Mouse (Mus musculus): ENCODE results near the gene Bmi1. TPM values are rescaled to one million over a fixed set of nuclear protein-coding genes. Genes with fewer than 3 reads are reported as not detected.

Bmi1 gene
- polyA plus RNA-seq, 1 experiment from 2014 or later = 25.9 TPM

- peak; percentile 75 for DNase-seq (ENCODE audit: extremely low spot score, low spot score)
- H3K4me1 ChIP-seq = peaks cover 39% of the 10 kb centered on the region
- peak overlapping the region; percentile 86 for H3K27ac ChIP-seq
- H3K27me3 ChIP-seq (ENCODE audit: poor library complexity, severe bottlenecking) = peaks cover 96% of the 10 kb centered on the region
- WGBS = under 1% methylated on average over 58 of the region's 58 CpGs
- H3K9me3 ChIP-seq = no peaks in the 10 kb centered on the region
- peak overlapping the region; percentile 59 for H3K4me3 ChIP-seq
- H3K36me3 ChIP-seq (replicated peaks) = no peaks in the 10 kb centered on the region
Measured at GRCm38 (mm10) chr2:18690055-18690691, 13.4 kb downstream of the Bmi1 start.

GRCm38 (mm10) chr2:18690756-18691155 lies 13.9 kb downstream of the Bmi1 start:
- Histone ChIP-seq H3K36me3 (replicated peaks) (no peaks in the 10 kb centered on the region), H3K4me1 (peaks cover 41% of the 10 kb centered on the region), H3K9me3 (no peaks in the 10 kb centered on the region), H3K4me3 (peak overlapping the region; percentile 59), H3K27ac (peak overlapping the region; percentile 86; the same call in 1 of the 2 replicates), H3K27me3 (ENCODE audit: poor library complexity, severe bottlenecking) (peaks cover 96% of the 10 kb centered on the region)
- no peak for DNase-seq (ENCODE audit: extremely low spot score, low spot score)
- under 1% methylated on average over 9 of the region's 9 CpGs for WGBS

GRCm38 (mm10) chr2:18692031-18692430 lies 15.2 kb downstream of the Bmi1 start:
- Histone ChIP-seq H3K4me3 (no peak overlapping the region), H3K27me3 (ENCODE audit: poor library complexity, severe bottlenecking) (peaks cover 96% of the 10 kb centered on the region)

GRCm38 (mm10) chr2:18692548-18692947 lies 15.7 kb downstream of the Bmi1 start:
- no peak for DNase-seq (ENCODE audit: extremely low spot score, low spot score)
- Histone ChIP-seq H3K27me3 (ENCODE audit: poor library complexity, severe bottlenecking) (peaks cover 96% of the 10 kb centered on the region), H3K4me3 (no peak overlapping the region), H3K27ac (no peak overlapping the region), H3K9me3 (no peaks in the 10 kb centered on the region), H3K36me3 (replicated peaks) (no peaks in the 10 kb centered on the region), H3K4me1 (peaks cover 41% of the 10 kb centered on the region)
- 2% methylated on average over 1 of the region's 1 CpGs for WGBS

More at GRCm38 (mm10) chr2:18692031-18692430, 15.2 kb downstream of the Bmi1 start:
- Histone ChIP-seq H3K36me3 (replicated peaks) (no peaks in the 10 kb centered on the region), H3K4me1 (peaks cover 41% of the 10 kb centered on the region), H3K27ac (no peak overlapping the region), H3K9me3 (no peaks in the 10 kb centered on the region)
- no peak for DNase-seq (ENCODE audit: extremely low spot score, low spot score)

GRCm38 (mm10) chr2:18693491-18693870 lies 16.7 kb downstream of the Bmi1 start:
- Histone ChIP-seq H3K36me3 (replicated peaks) (no peaks in the 10 kb centered on the region), H3K4me1 (peaks cover 41% of the 10 kb centered on the region), H3K27me3 (ENCODE audit: poor library complexity, severe bottlenecking) (peaks cover 96% of the 10 kb centered on the region), H3K9me3 (no peaks in the 10 kb centered on the region), H3K27ac (no peak overlapping the region), H3K4me3 (peak overlapping the region; percentile 67)
- WGBS = under 1% methylated on average over 5 of the region's 5 CpGs
- DNase-seq (ENCODE audit: extremely low spot score, low spot score) = peak; percentile 22

GRCm38 (mm10) chr2:18693871-18694610 lies 17.2 kb downstream of the Bmi1 start, which contains the start of gene Spag6:
TSS of gene Spag6 (plus strand) at chr2:18694032.
- Histone ChIP-seq H3K4me3 (peak within 1 kb of the TSS; percentile 67), H3K36me3 (replicated peaks) (no peaks in the 10 kb centered on the region), H3K9me3 (no peaks in the 10 kb centered on the region), H3K27me3 (ENCODE audit: poor library complexity, severe bottlenecking) (peaks cover 96% of the 10 kb centered on the region), H3K27ac (peak within 1 kb of the TSS; percentile 87), H3K4me1 (peaks cover 41% of the 10 kb centered on the region)
- DNase-seq (ENCODE audit: extremely low spot score, low spot score) = peak; percentile 84
- under 1% methylated on average over 61 of the region's 61 CpGs for WGBS

- H3K36me3 ChIP-seq (replicated peaks) = no peaks in the 10 kb centered on the region
- peaks cover 96% of the 10 kb centered on the region for H3K27me3 ChIP-seq (ENCODE audit: poor library complexity, severe bottlenecking)
- peak overlapping the region; percentile 67 for H3K4me3 ChIP-seq
- H3K27ac ChIP-seq = peak overlapping the region; percentile 87
- 0% methylated on average over 20 of the region's 20 CpGs for WGBS
- DNase-seq (ENCODE audit: extremely low spot score, low spot score) = peak; percentile 74
- H3K4me1 ChIP-seq = peaks cover 38% of the 10 kb centered on the region
- no peaks in the 10 kb centered on the region for H3K9me3 ChIP-seq
Measured at GRCm38 (mm10) chr2:18694611-18694950, 17.8 kb downstream of the Bmi1 start.

GRCm38 (mm10) chr2:18695163-18695562 lies 18.3 kb downstream of the Bmi1 start:
- Histone ChIP-seq H3K27ac (no peak overlapping the region), H3K4me1 (peaks cover 32% of the 10 kb centered on the region), H3K9me3 (no peaks in the 10 kb centered on the region), H3K27me3 (ENCODE audit: poor library complexity, severe bottlenecking) (peaks cover 96% of the 10 kb centered on the region), H3K4me3 (peak overlapping the region; percentile 67), H3K36me3 (replicated peaks) (no peaks in the 10 kb centered on the region)
- no peak for DNase-seq (ENCODE audit: extremely low spot score, low spot score)
- 3% methylated on average over 8 of the region's 8 CpGs for WGBS

- peaks cover 27% of the 10 kb centered on the region for H3K4me1 ChIP-seq
- H3K4me3 ChIP-seq = no peak overlapping the region
- H3K27ac ChIP-seq = no peak overlapping the region
- peaks cover 96% of the 10 kb centered on the region for H3K27me3 ChIP-seq (ENCODE audit: poor library complexity, severe bottlenecking)
- no peaks in the 10 kb centered on the region for H3K9me3 ChIP-seq
- no peaks in the 10 kb centered on the region for H3K36me3 ChIP-seq (replicated peaks)
- DNase-seq (ENCODE audit: extremely low spot score, low spot score) = peak; percentile 28
- WGBS = 5% methylated on average over 7 of the region's 7 CpGs
Measured at GRCm38 (mm10) chr2:18695629-18696150, 18.9 kb downstream of the Bmi1 start.

GRCm38 (mm10) chr2:18697591-18698244 lies 20.9 kb downstream of the Bmi1 start:
- H3K27ac ChIP-seq = no peak overlapping the region
- no peaks in the 10 kb centered on the region for H3K9me3 ChIP-seq
- peaks cover 96% of the 10 kb centered on the region for H3K27me3 ChIP-seq (ENCODE audit: poor library complexity, severe bottlenecking)
- H3K36me3 ChIP-seq (replicated peaks) = no peaks in the 10 kb centered on the region
- under 1% methylated on average over 4 of the region's 4 CpGs for WGBS
- peaks cover 24% of the 10 kb centered on the region for H3K4me1 ChIP-seq
- DNase-seq (ENCODE audit: extremely low spot score, low spot score) = peak; percentile 37
- H3K4me3 ChIP-seq = no peak overlapping the region

GRCm38 (mm10) chr2:18698663-18699385 lies 22.0 kb downstream of the Bmi1 start:
- Histone ChIP-seq H3K27me3 (ENCODE audit: poor library complexity, severe bottlenecking) (peaks cover 97% of the 10 kb centered on the region), H3K4me1 (peaks cover 24% of the 10 kb centered on the region), H3K27ac (no peak overlapping the region), H3K4me3 (peak overlapping the region; percentile 14; the same call in 1 of the 2 replicates), H3K36me3 (replicated peaks) (no peaks in the 10 kb centered on the region), H3K9me3 (no peaks in the 10 kb centered on the region)
- WGBS = under 1% methylated on average over 56 of the region's 56 CpGs
- DNase-seq (ENCODE audit: extremely low spot score, low spot score) = peak; percentile 56

- DNase-seq (ENCODE audit: extremely low spot score, low spot score) = no peak
- no peaks in the 10 kb centered on the region for H3K36me3 ChIP-seq (replicated peaks)
- H3K4me1 ChIP-seq = peaks cover 18% of the 10 kb centered on the region
- peaks cover 98% of the 10 kb centered on the region for H3K27me3 ChIP-seq (ENCODE audit: poor library complexity, severe bottlenecking)
- under 1% methylated on average over 11 of the region's 11 CpGs for WGBS
- H3K4me3 ChIP-seq = no peak overlapping the region
- H3K27ac ChIP-seq = no peak overlapping the region
- H3K9me3 ChIP-seq = no peaks in the 10 kb centered on the region
Measured at GRCm38 (mm10) chr2:18699401-18699990, 22.7 kb downstream of the Bmi1 start.
